Mouse (Mus musculus) activated CD4-positive, CD25-positive, alpha-beta regulatory T cell, adult 4 months (primary cell): ENCODE measurements around the gene Rab38. TPM values are rescaled to one million over a fixed set of nuclear protein-coding genes. Genes with fewer than 3 reads are reported as not detected.
A peak's percentile ranks its signal among the peaks of the same experiment; 100 is the strongest.

Source experiments
- ATAC-seq: one replicate; pipeline ENCODE4 v1.8.0; 2017
- polyA plus RNA-seq, 2 experiments: library from polyadenylated mRNA; unstranded; fragments of 100-300 nt; shearing (Covaris generic); gene quantifications; one replicate each; pipeline ENCODE4 v1.2.1; 2017

Gene Rab38
- polyA plus RNA-seq, result not detected

- ATAC-seq, result no peak
Observed at GRCm38 (mm10) chr7:88429786-88430691, at the start of gene Rab38. TSS of gene Rab38 (plus strand) at chr7:88430273.

DNA sequence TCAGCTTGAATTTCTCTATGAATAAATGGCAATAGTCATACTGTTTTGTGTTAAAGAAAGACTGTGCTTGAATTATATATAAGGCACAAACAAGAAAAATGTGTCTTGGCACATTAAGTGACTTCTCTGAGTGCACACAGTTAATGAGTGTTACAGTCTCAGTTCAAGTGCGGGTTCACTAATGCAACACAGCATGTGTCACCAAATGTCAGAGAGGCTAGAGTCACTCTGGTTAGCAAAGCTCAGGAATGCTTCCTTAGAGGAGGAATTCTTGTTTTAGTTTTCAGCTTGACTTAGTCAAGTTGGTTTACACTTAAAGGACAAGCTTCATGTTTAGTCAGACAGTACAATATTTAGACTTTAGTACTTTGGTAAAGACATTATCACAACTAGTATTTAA, 35.5 kb upstream of the Rab38 start:
- no peak for ATAC-seq

GRCm38 (mm10) chr7:88395745-88396144, 34.3 kb upstream of the Rab38 start:
- ATAC-seq, result no peak

- no peak for ATAC-seq
Observed at GRCm38 (mm10) chr7:88405311-88405710, 24.8 kb upstream of the Rab38 start.

DNA sequence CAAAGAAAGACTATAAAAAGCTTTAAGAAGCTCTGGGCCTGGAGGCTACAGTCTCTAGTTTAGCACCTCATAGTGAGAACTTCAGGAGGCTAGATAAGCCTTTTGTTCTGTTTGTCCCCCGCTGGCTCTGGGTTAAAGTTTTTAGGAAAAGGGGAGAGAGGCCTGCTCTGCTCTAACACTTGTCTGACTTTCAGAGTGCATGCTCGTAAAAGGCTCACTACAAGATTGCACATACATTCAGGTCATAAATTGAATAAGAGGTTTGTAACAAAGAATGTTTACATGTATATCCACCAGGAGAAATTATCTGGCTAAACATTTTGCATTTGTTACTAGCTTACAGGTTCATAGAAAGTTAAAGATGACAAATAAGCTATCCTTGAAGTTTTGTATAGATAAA, 23.6 kb upstream of the Rab38 start:
- no peak for ATAC-seq

DNA sequence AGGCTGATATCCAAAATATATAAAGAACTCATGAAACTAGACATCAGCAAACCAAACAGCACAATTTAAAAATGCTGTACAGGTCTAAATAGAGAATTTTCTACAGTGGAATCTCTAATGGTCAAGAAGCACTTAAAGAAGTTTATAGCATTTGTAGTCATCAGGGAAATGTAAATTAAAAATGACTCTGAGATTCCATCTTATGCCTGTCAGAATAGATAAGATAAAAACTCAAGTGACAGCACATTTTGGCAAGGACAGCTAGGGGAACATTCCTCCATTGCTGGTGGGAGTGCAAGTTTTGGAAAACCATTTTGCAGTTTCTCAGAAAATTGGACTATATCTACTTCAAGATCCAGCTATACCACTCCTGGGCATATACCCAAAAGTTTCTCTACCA, 8.3 kb upstream of the Rab38 start:
- no peak for ATAC-seq

DNA sequence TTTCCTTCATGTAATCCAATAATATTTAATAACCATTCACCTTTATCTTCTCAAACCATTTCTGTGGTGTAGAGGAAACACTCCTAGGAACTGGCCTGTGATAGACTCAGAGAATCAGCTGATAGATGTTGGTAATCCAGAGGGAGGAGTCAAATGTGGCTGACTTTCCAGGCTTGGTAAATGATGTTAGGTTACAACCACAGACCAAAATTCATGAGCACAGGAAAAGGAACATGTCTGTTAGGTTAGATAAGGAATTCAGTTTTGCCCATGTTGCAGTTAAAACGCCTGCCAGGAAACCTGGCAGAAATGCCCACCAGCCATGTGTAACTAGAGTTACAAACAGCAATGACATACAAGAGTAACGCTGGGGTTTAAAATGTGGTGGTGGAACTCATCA, 6.2 kb upstream of the Rab38 start:
- ATAC-seq, result no peak

GRCm38 (mm10) chr7:88425744-88426143, 4.3 kb upstream of the Rab38 start:
- ATAC-seq, result no peak

DNA sequence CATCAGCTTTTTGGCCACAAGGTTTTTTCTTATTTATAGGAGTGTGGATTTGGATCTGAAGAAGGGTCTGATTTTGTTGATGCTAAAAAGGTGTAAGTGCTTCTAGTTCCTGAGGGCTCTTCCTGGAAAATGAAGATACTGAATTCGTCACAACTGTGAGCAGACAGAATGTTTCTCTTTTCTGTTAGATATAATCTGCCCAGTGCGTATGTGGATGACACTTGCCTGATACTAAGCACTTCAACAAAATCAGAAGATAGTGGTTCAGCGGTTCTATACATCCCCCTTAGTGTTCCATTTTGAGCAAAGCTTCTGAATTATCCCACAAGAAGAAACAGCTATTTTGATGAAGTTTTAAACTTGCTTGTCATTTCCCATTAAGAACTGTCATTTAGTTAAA, 2.6 kb upstream of the Rab38 start:
- ATAC-seq, result no peak

GRCm38 (mm10) chr7:88430692-88431084, 615 bp downstream of the Rab38 start:
- ATAC-seq, result no peak

- ATAC-seq, result no peak
Observed at GRCm38 (mm10) chr7:88440301-88440700, 10.2 kb downstream of the Rab38 start.

DNA sequence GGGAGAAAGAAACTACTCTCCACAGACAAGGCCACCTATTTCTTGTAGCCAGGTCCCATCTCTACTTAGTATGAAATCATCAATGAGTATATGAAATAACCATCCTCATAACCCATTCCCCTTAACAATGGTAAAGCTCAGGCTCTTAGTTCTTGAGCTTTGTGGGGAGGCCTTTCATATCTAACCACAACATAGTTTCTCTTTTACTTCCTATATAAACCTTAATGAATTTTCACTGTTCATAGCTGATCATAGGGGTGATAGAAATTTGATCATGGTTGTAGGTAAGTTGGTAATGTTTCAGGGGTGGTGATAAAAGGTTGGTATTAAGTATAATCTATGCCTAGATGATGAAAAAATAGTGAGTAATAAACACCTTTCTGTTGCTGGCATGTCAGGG, 12.6 kb downstream of the Rab38 start:
- ATAC-seq, result no peak

DNA sequence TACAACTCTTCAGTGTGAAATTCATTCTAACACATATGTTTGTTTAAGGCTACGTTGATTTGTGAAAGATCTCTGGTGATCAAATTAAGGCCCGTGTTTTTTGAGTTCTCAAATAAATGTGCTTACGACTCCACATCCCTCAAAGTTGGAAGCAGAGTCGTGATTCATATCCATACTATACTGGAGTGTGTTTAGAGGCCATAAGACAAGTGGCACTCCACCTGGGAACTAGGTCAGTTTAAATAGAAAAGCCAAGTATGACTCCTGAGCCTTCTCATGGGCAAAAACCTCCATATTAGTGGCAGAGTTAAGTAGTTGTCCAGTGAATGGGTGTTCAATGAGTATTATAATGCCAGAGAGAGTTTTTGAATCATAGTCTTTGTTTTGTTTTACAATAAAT, 13.4 kb downstream of the Rab38 start:
- ATAC-seq, result no peak

- no peak for ATAC-seq
Observed at GRCm38 (mm10) chr7:88445320-88445903, 15.3 kb downstream of the Rab38 start.

GRCm38 (mm10) chr7:88453234-88453633, 23.2 kb downstream of the Rab38 start:
- ATAC-seq, result no peak

GRCm38 (mm10) chr7:88457827-88458226, 27.8 kb downstream of the Rab38 start:
- ATAC-seq, result no peak

DNA sequence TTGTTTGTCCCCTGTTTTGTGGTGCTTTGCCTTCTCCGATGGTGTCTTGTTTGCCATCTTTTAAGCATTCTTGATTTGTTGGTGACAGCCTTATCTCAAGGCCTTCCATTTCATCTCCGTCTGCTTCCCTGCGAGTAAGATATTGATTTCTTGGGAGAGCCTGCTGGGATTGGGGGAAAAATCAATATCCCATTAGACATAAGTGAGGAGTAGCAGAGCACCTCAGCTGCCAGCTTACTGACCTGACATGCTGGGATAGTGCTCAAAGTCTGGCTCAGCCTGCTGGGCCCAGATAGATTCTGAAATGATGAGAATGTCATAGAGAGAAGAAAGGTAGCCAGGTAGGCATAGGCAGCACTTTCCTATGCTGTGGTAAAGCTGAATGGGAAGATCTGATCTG, 37.7 kb downstream of the Rab38 start:
- ATAC-seq, result no peak

DNA sequence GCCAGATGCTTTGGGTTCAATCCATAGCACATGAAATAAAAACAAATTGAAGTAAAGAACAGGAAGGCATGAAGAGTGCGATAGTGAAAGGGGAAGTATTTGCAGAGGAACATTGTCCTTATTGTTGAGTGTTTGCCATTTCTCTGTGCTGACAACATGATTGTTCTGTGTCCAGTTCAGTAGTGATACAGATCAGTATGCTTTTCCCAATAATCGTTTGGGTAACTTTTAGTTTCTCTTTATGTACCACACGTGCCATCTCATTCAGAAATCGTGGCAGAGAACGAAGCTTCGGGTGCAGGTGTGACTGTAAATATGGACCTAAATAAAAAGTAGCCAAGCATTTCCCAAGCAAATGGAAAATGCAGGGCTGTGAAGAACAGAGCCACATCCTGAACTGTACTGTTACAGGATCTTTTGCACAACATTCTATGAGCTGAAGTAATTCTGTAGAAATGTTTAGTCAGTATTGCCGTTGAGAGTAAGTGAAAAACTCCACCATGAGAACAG, 52.1 kb downstream of the Rab38 start:
- no peak for ATAC-seq

DNA sequence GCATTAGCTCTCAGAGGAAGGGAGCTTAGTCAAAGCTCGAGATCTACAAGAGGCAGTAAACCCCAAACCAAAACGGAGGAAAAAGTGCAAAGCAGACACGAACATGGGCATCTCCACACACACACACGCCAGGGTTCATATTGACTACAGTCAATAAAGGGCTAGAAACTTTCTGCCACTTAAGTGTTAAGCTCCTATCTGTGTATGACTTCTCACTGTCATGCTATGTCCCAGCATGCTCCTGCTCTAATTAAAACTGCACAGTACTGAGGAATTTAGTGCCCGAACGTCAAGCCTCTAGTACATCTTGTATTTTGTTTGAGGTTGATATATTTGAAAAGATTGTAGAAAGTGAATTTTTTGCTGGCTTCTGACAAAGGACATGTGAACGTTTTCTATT, 52.6 kb downstream of the Rab38 start:
- ATAC-seq, result no peak

DNA sequence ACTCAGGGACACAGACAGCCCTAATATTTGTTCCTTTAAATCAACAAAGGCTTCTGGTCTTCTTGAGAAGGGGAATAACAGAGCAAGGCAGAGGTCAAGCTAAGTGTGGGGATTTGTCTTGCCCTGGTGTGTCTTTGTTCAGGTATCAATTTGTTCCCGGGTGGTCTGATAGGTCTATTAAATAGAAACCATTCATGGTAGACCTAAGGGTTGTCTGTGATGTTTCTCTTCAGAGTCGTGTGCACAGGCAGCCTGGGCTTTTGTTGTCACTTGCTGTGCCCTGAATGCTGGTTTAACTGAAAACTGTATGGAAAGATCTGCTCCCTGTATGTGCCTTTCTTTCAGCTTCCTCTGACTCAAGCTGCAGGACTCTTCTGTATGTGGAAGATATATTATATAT, 60.9 kb downstream of the Rab38 start:
- no peak for ATAC-seq

DNA sequence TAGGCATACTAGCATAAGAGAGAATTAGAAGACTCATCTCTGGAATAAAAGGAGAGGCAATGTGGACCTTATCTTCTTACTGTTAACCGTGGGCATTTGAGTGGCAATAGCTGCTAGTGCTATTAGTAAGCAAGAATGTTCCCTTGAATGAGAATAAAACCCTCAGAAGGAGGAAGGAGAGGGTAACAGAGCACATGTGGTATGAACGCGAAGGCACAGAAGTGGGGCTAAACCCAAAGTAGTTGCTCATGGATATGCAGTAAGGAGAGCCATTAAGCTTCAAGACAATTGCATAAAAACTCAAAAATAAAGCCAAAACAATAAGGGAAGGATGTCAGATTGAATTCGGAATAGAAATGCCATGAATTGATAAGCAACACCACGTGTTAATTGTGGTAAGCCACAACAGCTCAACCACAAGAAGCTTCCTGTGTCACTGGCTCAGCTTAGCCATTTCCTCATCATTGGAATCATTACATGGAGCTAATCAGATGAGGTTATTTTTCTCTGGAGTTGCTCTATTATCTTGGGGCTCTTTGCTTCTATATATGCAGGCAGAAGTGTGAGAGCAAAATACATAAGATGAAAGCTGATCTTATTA, 72.2 kb downstream of the Rab38 start:
- ATAC-seq, result peak; percentile 49

- ATAC-seq, result no peak
Observed at GRCm38 (mm10) chr7:88509748-88510147, 79.7 kb downstream of the Rab38 start.

GRCm38 (mm10) chr7:88522481-88522880, 92.4 kb downstream of the Rab38 start:
- ATAC-seq, result no peak
